Mouse (Mus musculus) pancreas, adult 10 weeks (tissue): ENCODE results near the gene Tmsb15b1. TPM values are rescaled to one million over a fixed set of nuclear protein-coding genes. Genes with fewer than 3 reads are reported as not detected.

Source experiments
- polyA plus RNA-seq: library from polyadenylated mRNA; stranded (reverse); fragments of 350-450 nt; fragmentation: Illumina TruSeq; extraction: RNeasy Lipid Tissue Mini Kit (QIAGEN cat#74804); gene quantifications from one replicate; pipeline ENCODE4 v1.2.3, GENCODE M21; 2015; ENCODE audit warnings: low read depth, low replicate concordance; ENCODE audit not compliant: insufficient read depth

Tmsb15b1 gene
- polyA plus RNA-seq = 6.7 TPM

GRCm38 (mm10) chrX:136976424-136977084, at the start of gene Tmsb15b1, which contains the start of gene Tmsb15l:
Gene Tmsb15b1 (minus strand): TSS chrX:136976874.
Gene Tmsb15l (minus strand): TSS chrX:136976869.

GRCm38 (mm10) chrX:136992978-136993547, 16.4 kb upstream of the Tmsb15b1 start, which contains the start of gene Zcchc18:
Gene Zcchc18 (plus strand): TSS chrX:136993155.

GRCm38 (mm10) chrX:136975397-136975796, 1.3 kb downstream of the Tmsb15b1 start, which contains the start of gene Tmsb15b2:
Gene Tmsb15b2 (minus strand): TSS chrX:136975497.

GRCm38 (mm10) chrX:136927031-136927430, 49.6 kb downstream of the Tmsb15b1 start, which contains the start of gene H2bfm:
Gene H2bfm (plus strand): TSS chrX:136927325.

Other genes starting within 250 kb of the Tmsb15b1 start
- gene Morf4l2, start 233.2 kb downstream of the Tmsb15b1 start, polyA plus RNA-seq = 81.2 TPM
- not detected for gene Glra4, start 196.7 kb downstream of the Tmsb15b1 start, polyA plus RNA-seq
- gene Plp1, start 154.2 kb downstream of the Tmsb15b1 start, polyA plus RNA-seq = 3.3 TPM
- gene Rab9b, start 108.1 kb downstream of the Tmsb15b1 start, polyA plus RNA-seq = not detected
- not detected for gene H2bfm, start 49.5 kb downstream of the Tmsb15b1 start, polyA plus RNA-seq
- 31.8 TPM for gene Tmsb15b2, start 1.4 kb downstream of the Tmsb15b1 start, polyA plus RNA-seq
- 2.5 TPM for gene Tmsb15l, start within 50 bp of the Tmsb15b1 start, polyA plus RNA-seq
- 3.7 TPM for gene Zcchc18, start 16.3 kb upstream of the Tmsb15b1 start, polyA plus RNA-seq
- gene Slc25a53, start 61.4 kb upstream of the Tmsb15b1 start, polyA plus RNA-seq = 1.5 TPM
- 1.1 TPM for gene Fam199x, start 72.7 kb upstream of the Tmsb15b1 start, polyA plus RNA-seq
- not detected for gene Esx1, start 145.2 kb upstream of the Tmsb15b1 start, polyA plus RNA-seq